Mouse (Mus musculus): ENCODE results near the gene Rgs12.

Rgs12 gene

GRCm38 (mm10) chr5:34948861-34949760 lies at the start of gene Rgs12:
TSS of gene Rgs12 (plus strand) at chr5:34949445.
- DNase-seq = peak; percentile 98

- no peak for DNase-seq
These were observed 49.3 kb upstream of the Rgs12 start for GRCm38 (mm10) chr5:34899787-34900469.

DNA sequence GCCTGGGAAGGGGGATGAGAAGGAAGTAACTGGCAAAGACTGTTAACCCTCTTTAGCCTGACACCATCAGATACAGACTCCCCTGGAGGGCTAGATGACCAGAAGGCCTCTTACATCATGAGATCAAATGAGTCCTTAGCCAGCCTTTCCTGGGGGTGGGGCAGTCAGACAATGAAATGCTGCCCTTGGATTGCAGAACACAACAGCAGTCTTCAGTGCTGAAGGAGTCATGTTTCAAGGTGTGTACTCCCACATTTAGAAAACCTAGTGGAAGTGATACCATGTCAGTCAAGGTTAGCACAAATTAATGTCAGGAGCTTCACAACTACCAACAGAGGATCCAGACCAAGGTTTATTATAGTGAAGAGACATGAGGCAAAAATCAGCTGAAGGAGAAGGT lies 46.9 kb upstream of the Rgs12 start:
- no peak for DNase-seq

DNA sequence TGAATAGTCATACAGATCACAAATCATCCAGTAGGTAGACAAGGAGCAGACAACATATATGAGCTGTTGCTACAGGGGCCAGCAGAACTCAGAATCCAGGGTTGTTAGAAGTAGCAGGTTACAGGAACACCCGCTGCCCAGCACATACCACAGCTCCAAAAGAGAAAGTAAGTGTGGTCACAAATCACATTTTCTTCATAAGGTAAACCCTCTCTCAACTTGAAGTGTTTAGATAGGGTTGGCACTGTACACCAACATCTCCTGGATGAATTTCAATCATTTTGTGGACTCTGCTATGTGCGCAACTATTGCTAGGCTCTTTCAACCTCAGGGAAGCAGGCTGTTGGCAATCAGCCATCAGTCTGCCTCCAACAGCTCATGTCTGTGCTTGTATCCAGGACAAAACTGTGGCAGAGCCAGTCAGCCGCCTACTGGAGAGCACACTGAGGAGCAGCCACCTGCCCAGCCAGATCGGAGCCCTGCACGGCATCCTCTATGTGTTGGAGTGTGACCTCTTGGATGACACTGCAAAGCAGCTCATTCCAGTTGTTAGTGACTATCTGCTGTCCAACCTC lies 46.3 kb upstream of the Rgs12 start:
- DNase-seq = no peak

- DNase-seq = no peak
These were observed 44.8 kb upstream of the Rgs12 start for GRCm38 (mm10) chr5:34904412-34904811.

DNA sequence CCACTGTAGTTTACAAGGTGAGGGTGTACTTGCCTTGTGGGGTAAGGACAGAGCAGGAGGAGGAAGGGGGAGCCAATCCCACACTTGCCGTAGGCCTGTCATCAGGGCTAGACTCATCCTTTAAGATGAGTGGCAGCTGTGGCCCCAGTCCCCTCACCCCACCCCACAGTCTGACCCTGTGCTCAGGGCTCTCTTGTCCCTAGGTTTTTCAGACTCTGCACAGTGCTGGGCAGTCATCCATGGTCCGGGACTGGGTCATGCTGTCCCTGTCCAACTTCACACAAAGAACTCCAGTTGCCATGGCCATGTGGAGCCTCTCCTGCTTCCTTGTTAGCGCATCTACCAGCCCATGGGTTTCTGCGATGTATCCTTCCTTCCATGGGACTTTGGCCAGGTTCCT lies 42.0 kb upstream of the Rgs12 start:
- no peak for DNase-seq

DNA sequence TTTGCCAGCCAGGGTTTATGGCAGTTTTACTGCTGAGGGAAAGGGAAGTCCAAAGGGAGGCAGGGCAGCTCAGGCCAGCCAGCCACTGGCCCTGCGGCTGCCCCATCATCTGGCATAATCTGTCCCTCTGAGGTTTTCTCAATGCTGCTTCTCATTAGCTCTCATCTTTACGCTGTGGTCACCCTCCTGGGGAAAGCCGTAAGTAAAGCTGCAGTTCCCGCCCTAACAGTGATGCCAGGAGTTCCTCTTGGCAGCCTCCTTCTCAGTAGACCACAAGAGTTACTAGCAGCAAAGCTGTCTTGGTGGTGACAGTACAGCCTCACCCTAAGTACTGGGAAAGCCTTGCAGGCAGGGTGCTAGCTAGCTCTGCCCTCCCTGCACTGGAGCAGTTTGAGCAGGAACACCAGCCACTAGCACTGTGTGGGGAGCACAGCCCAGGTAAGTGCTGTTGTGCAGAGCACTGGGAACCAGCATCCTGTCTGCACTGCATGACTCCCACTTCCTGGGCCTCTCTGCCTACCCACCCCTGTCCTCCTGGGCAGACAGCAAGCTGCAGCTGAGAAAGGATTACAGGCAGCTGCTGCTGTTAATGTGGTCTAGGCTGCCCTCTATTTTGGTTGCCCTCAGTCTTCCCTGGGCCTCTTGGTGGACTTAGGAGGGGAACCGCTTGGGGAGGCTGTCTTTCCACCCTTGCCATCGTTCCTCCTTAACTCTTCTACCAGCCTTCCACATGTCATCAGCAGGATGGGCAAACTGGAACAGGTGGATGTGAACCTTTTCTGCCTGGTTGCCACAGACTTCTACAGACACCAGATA lies 41.1 kb upstream of the Rgs12 start, which contains the start of gene Msantd1:
Gene Msantd1 (plus strand): TSS at position 103 of the 816 bp plus-strand sequence.
- no peak for DNase-seq

- no peak for DNase-seq
These were observed 40.3 kb upstream of the Rgs12 start for GRCm38 (mm10) chr5:34908726-34909633.

- no peak for DNase-seq
These were observed 39.4 kb upstream of the Rgs12 start for GRCm38 (mm10) chr5:34909634-34910503.

GRCm38 (mm10) chr5:34910504-34910815 lies 38.8 kb upstream of the Rgs12 start:
- peak; percentile 46 for DNase-seq

- DNase-seq = peak; percentile 86
These were observed 33.4 kb upstream of the Rgs12 start for GRCm38 (mm10) chr5:34915801-34916200.

- DNase-seq = no peak
These were observed 32.0 kb upstream of the Rgs12 start for GRCm38 (mm10) chr5:34917234-34917655.

GRCm38 (mm10) chr5:34918785-34919184 lies 30.5 kb upstream of the Rgs12 start:
- DNase-seq = peak; percentile 57

DNA sequence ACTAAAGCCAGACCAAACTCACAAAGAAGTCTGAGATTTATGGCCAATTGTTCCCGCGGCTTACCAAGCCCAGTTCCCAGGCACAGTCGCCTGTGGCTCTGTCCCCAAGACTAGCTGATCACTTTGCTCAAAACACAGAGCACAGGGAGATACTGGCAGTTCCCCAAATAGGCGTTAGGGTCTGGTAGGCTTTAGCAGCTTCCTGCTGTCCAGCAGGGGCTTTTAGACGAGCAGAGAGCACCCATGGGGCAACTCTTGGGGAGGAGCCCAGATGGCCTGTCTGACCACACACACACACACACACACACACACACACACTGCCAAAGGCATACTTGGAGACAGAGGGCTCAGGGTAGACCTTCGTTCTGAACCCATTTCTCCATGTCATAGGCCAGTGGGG lies 26.7 kb upstream of the Rgs12 start:
- no peak for DNase-seq

- DNase-seq = peak; percentile 76
These were observed 25.3 kb upstream of the Rgs12 start for GRCm38 (mm10) chr5:34923920-34924319.

GRCm38 (mm10) chr5:34924519-34924918 lies 24.7 kb upstream of the Rgs12 start:
- peak; percentile 58 for DNase-seq

GRCm38 (mm10) chr5:34927648-34928047 lies 21.6 kb upstream of the Rgs12 start:
- no peak for DNase-seq

GRCm38 (mm10) chr5:34930151-34930975 lies 18.9 kb upstream of the Rgs12 start:
- peak; percentile 59 for DNase-seq

GRCm38 (mm10) chr5:34931091-34931490 lies 18.2 kb upstream of the Rgs12 start:
- DNase-seq = no peak

All from liver (tissue).